8 mouse cellular contexts compared by ENCODE assay signal in genomic region chr16:96083179-96083646, GRCm38 (mm10). TPM values are rescaled to one million over a fixed set of nuclear protein-coding genes. Genes with fewer than 3 reads are reported as not detected.
A peak's percentile ranks its signal among the peaks of the same experiment; 100 is the strongest.
DNase-seq lines count a peak whose midpoint lies in the region; ATAC-seq lines count a peak whose summit lies in the region.

No protein-coding gene starts in this region.

- peaks cover 21% of the 10 kb centered on the region for H3K4me1 ChIP-seq in embryonic facial prominence, embryonic 13.5 days
- H3K4me1 ChIP-seq in midbrain, embryonic 10.5 days = peaks cover 26% of the 10 kb centered on the region

- DNase-seq in lung, adult 18-20 months = peak; percentile 60 to 68
- DNase-seq in lung, postnatal 4 days = no peak
- DNase-seq in heart, postnatal 4 days = peak; percentile 64
- DNase-seq in left cerebral cortex, adult 9 months (ENCODE audit: low spot score in 2 of 2) = peak; percentile 27 to 46
- no peak for DNase-seq in midbrain, embryonic 10.5 days (ENCODE audit: low spot score)
- DNase-seq in urinary bladder, postnatal 25 days (ENCODE audit: low spot score) = peak; percentile 37
- no peak for DNase-seq in embryo, embryonic 10 days (ENCODE audit: low spot score)

- H3K4me2 ChIP-seq in embryonic facial prominence, embryonic 13.5 days = peak overlapping the region; percentile 72

- peak overlapping the region; percentile 97 for H3K27ac ChIP-seq in embryonic facial prominence, embryonic 13.5 days
- H3K27ac ChIP-seq in midbrain, embryonic 10.5 days (replicated peaks) = peak overlapping the region; percentile 97

- peak overlapping the region; percentile 100 for H3K4me3 ChIP-seq in embryonic facial prominence, embryonic 13.5 days
- H3K4me3 ChIP-seq in midbrain, embryonic 10.5 days = peak overlapping the region; percentile 78

- H3K9me3 ChIP-seq in embryonic facial prominence, embryonic 13.5 days = no peaks in the 10 kb centered on the region
- no peaks in the 10 kb centered on the region for H3K9me3 ChIP-seq in midbrain, embryonic 10.5 days (replicated peaks)

- H3K9ac ChIP-seq in embryonic facial prominence, embryonic 13.5 days = peak overlapping the region; percentile 99

- no peak for ATAC-seq in embryonic facial prominence, embryonic 13.5 days (ENCODE audit: insufficient number of reproducible peaks, insufficient read depth, low FRiP score, low TSS enrichment, low read depth)

- 5% methylated on average over 20 of the region's 20 CpGs for WGBS in embryonic facial prominence, embryonic 13.5 days
- WGBS in midbrain, embryonic 10.5 days = 4% methylated on average over 20 of the region's 20 CpGs

- peaks cover 29% of the 10 kb centered on the region for H3K36me3 ChIP-seq in embryonic facial prominence, embryonic 13.5 days
- peaks cover 29% of the 10 kb centered on the region for H3K36me3 ChIP-seq in midbrain, embryonic 10.5 days

- no peaks in the 10 kb centered on the region for H3K27me3 ChIP-seq in embryonic facial prominence, embryonic 13.5 days
- no peaks in the 10 kb centered on the region for H3K27me3 ChIP-seq in midbrain, embryonic 10.5 days (ENCODE audit: low read depth, poor library complexity, severe bottlenecking)

RNA-seq across cellular contexts. Expression of gene Brwd1, which starts 0.9 kb away (rescaled TPM):
- 113 and 118 TPM in 2 replicates for polyA plus RNA-seq in embryonic facial prominence, embryonic 13.5 days (2015; fragmentation: Nextera tagmentation; extraction: Ambion mirVana)
- total RNA-seq in heart, postnatal 4 days (2021) = 100 to 1,000 TPM; 101 to 109 TPM
- 133 and 160 TPM in 2 replicates for polyA plus RNA-seq in midbrain, embryonic 10.5 days (2016; fragmentation: Nextera tagmentation; extraction: Ambion mirVana)

RNA-seq across cellular contexts. Expression of gene Hmgn1, which starts 44.3 kb away (rescaled TPM):
- polyA plus RNA-seq in embryonic facial prominence, embryonic 13.5 days (2015; fragmentation: Nextera tagmentation; extraction: Ambion mirVana) = 752 and 768 TPM in 2 replicates
- 100 to 1,000 TPM; 118 to 131 TPM for total RNA-seq in heart, postnatal 4 days (2021)
- 713 and 827 TPM in 2 replicates for polyA plus RNA-seq in midbrain, embryonic 10.5 days (2016; fragmentation: Nextera tagmentation; extraction: Ambion mirVana)

Comparison
In these comparisons a context has a peak if more than half of its experiments do, and no peak if none do; other contexts are left out.
1. DNase-seq: peak in lung, adult 18-20 months (2 of 2), heart, postnatal 4 days (single experiment), left cerebral cortex, adult 9 months (2 of 2) and urinary bladder, postnatal 25 days (single experiment); none in lung, postnatal 4 days (0 of 2), midbrain, embryonic 10.5 days (single experiment) and embryo, embryonic 10 days (single experiment).